Mouse (Mus musculus) T-helper 2 cell (primary cell): ENCODE measurements around the gene Rexo5.

Experiments used
- in situ Hi-C: fragments of 300-600 bp; cut with MboI, MseI; formaldehyde crosslinking; loops from one replicate; pipeline ENCODE4 v1.15.1; 2025; ENCODE audit warnings: high pct_unique_total_duplicates

Rexo5 gene

DNA sequence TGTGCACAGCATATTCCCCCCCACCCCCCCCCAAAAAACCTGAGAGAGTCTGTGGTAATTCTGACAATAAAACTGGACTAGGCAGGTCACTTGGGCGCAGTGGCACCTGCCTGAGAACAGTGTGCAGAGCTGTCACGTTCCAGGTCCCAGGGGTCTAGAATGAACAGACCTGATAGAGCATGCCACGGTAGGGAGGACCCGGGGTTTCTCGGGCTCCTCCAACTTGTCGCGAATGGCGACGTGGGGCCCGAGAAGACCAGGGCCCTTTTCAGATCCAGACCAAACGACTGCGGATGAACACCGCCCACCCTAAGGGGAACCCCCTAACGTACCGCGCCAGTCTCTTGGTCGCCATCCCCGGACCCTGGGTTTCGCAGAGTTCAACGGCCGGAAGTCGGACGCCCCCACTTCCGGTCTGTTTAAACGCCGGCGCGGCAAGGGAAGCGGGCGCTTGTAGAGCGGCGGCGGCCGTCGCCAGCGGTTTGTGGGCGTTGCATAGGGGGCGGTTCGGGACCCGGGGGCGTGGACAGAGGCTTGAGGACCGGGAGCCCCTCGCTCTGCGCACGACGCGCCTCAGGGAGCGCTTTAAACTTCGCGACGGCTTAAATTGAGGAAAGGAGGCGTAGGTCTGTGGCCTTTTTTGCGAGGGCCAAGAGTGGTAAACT is at the start of gene Rexo5, which contains the start of gene Eri2:
Rexo5 (plus strand) TSS at position 421 of the 665 bp plus-strand sequence.
Eri2 (minus strand) TSS at position 473 of the 665 bp plus-strand sequence.
- in situ Hi-C loops = no loop called here

DNA sequence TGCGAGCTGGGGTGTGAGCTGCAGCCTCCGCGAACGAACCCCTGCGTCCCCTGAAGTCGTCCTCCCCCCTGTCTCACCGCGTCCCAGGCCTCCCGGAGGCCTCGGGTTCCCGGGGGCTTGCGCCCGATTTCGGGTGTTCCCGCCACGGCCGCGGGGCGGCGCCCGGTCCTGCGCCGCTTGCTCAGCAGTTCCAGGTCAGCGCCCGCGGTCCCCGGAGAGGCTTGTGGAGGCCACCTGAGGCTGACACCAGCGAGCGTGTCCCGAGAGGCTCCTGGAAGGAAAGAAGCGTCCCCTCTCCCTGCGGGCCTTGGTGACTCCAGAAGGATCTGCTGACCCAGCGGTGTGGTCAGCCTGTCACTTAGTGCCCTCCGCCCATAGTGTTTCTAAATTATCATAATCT is 49.5 kb upstream of the Rexo5 start:
- in situ Hi-C loops = no loop called here

DNA sequence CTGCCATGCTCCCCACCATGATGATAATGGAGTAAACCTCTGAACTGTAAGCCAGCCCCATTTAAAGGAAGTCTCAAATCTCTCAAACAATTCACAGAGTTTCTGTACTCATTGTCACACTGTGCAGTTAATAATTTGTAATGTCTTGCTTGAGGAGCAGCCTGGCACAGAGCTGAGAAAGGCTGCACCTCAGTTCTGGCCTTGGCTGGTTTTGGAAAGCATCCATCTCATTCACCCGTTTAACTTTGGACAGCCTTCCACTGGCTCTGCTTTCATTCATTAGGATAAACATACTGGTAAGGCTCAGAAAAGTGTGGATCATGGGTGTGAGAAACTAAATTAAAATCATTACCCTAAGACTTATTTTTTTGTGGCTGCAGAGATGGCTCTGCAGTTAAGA is 47.9 kb upstream of the Rexo5 start:
- in situ Hi-C loops = no loop called here

DNA sequence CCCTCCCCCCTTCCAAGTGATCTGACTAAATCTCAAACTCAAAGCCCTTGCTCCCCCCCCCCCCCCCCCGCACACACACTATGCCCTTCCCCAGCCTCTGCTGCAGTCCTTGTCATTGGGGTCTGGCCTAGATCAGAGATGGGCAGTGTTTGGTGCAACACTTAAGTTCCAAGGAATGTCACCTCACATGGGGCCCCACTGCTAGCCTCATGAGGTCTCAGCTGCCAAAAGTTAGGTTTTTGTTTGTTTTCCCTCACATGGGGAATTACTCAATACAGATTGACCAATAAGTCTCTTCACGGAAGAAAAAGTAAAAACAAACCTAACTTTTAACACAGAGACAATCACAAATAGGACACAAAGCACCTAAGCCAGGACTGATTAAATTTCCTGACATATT is 45.0 kb upstream of the Rexo5 start:
- in situ Hi-C loops = no loop called here

DNA sequence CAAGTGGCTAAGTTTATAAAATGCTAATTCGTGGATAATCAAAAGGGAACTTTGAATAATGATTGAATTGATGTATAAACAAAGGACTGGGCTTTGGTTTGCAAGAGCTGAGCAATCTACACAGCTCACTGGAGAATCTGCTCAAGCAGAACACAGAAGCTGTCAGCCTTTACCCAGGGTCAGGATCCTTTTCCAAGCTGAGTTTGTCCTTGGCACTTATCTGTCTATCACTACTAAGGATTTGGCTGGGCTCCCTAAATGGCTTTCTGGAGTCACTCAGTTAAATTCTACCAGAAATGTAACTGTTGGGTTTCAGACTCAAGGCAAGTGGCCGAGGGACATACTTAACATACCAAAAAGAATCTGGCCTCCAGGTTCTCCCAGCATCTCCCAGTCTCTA is 43.9 kb upstream of the Rexo5 start:
- in situ Hi-C loops = no loop called here

DNA sequence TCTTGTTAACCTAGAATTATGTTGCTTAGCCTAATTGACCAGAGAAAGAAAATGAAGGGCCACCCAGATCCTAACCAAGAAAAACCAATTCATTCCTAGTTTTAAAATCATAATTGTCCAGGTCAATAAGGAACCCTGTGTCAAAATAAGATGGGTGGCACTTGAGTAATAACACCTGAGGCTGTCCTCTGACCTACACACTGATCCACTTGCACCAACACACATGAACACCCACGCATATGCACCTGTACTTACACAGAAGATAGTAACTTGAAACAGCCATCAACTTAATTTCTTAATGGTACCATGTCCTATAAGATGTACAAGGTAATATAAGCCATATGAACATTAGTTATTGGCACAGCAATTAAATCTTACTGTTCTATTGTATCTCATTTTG is 40.1 kb upstream of the Rexo5 start:
- in situ Hi-C loops = no loop called here

DNA sequence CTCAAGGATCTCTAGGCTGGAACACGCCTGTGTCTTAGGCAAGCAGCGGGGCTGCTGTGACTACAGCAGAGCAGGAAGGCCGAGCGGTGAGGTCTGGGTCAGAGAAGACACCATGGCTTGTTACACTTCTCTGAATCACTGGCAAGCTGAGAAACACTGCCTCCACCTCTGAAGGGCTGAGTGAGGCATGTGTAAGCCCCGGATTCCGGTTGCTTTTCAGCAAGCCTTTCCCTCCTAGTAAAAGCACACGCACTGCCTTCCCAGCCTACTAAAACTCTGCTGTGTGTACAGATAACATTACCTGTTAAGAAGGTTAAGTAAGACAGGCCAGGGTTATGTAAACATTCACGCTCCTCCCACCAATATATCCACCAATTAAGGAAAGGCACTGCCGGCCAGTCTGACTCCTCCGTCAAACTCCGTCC is 33.3 kb upstream of the Rexo5 start, which contains the start of gene Acsm3:
Acsm3 (plus strand) TSS at position 397 of the 425 bp plus-strand sequence.
- in situ Hi-C loops = no loop called here

DNA sequence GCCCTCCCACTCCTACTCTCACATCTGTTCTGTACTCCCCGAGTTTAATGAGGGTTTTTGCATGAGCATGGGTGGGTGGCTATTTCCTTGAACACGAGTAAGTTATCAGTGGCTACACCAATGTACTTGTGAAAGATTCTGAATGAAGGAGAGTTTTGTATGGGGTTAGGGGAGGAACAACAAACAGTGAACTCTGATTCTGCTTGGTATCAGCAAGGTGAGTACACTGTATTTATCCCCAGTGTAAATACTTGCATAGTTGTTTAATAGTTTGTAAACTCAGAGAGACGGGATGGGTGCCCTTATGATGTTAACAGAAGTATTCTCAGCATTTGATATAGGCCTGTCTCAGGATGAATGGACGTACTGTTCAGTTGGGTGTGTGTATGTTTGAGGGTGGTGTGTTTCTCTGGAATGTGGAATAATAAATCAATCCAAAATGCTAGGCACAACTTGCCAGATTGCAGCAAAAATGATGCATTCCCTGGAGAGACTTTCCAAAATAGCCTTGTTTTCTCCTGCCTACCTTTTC is 31.6 kb upstream of the Rexo5 start:
- in situ Hi-C loops = no loop called here

DNA sequence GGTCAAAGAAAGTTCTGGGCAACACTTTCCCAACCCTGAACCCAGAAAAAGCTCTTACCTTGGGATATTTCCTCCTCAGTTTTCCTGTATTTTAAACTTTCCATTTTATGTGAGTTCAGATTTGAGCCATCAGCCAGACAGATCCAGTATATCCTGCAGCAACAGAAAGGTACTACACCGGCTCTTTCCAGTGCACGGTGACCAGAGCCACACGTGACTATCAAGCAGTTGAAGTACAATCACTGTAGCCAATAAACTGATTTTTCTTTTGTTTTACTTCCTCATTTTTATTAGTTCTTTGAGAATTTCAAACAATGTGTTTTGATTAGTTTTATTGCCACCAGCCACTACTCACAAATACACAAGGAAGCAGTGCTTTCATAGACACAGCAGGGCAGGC is 29.4 kb upstream of the Rexo5 start:
- in situ Hi-C loops = no loop called here

DNA sequence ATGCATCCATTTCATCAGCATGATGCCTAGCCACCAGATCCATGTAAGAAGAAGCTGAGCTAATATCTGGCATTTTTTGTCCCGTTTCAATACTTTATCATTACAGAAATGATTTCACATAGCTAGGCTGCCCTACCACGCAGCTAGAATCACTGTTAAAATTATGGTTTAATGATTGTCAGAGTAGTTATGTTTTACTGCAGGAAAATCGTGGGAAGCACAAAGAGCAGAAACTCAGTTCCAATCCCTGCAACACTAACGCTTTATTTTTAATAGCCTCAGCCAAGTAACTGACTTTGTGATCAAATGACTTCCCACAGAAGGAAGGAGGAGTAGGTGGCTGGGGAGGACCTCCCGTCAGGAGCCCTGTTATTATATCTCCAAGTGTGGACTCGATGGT is 26.8 kb upstream of the Rexo5 start:
- in situ Hi-C loops = no loop called here

DNA sequence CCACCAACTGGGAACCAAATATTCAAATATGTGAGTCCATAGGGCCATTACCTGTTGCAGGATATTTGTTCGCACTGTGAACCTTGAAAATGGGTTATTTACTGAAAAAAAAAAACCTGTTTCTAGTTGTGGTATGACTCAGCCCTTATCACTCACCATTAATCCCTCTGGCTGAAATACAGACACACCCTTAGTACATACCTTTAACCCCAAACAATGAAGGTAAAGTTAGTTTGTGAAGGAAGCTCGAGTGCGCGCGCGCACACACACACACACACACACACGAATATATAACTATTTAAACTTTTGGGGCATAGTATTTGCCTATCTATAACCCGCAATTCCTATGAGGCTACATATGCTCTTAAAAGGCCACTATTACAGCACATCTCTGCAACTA is 23.9 kb upstream of the Rexo5 start:
- in situ Hi-C loops = no loop called here

DNA sequence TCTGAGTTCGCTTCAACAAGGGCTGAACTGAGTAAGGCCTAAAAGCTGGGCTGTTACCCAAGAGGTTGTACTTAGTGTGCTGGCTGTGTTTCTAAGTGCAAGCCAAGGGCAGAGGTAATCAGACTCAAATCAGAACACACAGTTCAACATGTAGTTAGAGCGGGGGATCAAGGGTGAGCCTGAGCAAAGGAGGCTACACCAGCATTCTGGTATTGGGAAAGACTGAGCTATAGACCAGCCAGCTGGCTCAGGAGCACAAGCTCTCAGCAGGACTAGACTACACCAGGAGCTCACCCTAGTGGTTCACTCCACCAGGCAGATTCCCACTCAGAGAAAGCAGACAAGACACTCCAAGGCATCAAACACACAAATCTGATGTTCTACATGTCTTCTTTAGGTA is 10.4 kb upstream of the Rexo5 start:
- in situ Hi-C loops = no loop called here

DNA sequence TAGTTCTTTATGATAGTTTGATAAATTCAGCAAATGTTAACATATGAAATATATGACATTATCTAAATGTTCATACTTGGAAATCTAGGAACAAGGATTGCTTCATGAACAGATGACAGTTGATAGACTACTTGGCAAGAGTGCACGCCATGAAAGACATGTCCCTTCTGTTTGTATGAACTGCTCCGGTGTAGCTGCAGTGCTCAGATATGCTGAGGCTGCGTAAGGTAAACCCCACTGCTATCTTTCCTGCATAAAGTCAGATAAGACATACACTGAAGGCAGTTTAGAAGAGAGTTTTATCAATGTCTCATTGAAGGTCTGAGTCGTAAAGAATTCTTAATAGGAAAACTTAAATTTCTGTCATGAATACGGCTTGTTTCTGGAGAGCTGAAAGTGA is 8.9 kb upstream of the Rexo5 start:
- in situ Hi-C loops = no loop called here

DNA sequence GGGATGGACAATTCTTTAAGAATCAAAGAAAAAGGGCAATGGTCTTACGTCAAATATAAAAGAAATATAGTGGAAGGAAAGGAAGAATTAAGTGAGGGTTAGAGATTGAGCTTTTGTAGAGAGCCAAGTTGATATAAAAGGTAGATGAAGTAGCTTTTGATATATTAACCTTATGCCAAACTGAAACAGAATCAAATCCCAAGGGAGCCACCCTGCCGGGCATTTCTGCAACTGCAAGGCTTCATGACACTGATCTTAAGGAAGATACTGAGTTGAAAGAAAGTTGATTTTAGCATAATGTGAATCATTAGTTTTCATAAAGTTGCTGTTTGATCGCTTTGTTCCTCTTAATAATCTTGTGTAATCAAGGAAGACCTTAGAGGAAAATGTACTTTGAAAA is 4.8 kb upstream of the Rexo5 start:
- in situ Hi-C loops = no loop called here

DNA sequence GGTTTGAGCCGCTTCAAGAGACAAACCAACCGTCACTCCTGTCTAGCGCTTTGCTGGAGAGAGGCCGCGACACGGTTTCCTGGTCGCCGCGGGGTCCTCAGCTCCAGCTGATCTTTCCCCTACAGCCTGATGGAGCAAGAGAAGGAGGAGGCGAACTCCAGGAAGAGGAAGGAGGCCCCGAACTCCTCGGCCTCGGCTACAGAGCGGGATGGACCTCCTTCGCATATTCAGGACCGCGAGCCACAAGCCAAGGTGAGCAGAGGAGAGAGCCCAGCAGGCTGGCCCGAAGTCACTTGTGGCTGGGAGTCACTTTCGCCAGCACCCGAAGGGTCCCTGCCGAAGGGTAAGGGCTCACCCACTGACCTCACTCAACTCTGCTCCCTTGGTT is 439 bp downstream of the Rexo5 start:
- in situ Hi-C loops = no loop called here

DNA sequence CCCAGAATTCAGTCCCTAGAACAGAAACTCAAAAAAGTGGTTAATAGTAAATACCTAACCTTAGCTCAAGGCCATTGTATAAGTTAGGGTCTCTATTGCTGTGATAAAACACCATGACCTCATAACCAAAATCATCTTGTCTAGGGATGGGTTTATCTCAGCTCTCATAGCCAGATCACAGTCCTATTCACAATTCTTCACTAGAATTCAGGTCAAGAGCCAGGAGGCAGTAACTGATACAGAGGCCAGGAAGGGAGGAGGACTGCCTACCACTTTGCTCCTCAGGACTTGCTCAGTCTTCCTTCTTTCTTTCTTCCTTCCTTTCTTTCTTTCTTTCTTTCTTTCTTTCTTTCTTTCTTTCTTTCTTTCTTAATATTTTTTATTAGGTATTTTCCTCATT is 1.5 kb downstream of the Rexo5 start:
- in situ Hi-C loops = no loop called here

DNA sequence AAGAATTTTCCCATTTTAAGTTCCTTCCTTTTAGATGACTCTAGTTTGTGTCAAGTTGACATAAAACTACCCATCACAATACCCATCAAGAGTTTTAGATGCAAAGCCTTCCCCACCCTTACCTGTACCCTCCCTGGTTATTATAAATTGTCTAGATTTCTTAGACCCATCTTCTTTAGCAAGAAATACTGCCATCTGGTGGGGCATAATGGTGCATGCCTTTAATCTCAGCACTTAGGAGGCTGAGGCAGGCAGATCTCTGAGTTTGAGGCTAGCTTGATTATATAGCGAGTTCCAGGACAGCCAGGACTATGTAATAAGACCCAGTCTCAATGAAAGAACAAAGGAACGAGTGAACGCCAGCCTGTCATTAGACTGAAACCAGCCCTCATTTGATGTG is 6.7 kb downstream of the Rexo5 start:
- in situ Hi-C loops = no loop called here

DNA sequence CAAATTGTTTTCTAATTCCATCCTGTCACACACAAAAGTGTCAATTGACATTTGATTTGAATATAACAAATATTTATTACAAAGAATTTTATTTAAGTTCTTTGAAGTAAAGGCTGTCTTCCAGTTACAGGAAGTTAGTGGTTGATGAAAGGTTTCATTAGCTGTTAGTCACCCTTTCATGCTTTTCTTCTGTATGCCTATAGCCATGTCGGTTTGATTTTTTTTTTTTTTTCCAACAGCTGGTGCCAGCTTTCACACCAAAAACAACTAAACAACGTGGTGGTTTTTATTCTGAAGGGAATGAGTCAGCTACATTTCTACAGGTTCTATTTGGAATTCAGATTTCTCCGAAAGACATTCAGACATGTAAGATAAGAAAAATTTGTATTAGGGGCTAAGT is 7.2 kb downstream of the Rexo5 start:
- in situ Hi-C loops = no loop called here

DNA sequence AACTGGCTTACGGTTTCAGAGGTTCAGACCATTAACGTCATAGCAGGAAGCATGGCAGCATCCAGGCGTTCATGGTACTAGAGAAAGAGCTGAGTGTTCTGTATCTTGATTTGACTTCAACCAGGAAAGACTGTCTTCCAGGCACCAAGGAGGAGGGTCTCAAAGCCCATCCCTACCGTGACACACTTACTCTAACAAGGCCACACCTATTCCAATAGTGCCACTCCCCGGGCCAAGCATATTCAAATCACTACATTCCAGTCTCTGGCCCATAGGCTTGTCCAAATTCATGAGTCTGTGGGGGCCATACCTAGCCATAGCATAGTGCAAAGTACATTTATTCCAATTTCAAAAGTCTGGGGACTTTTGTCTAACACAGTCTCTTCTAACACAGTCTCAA is 13.6 kb downstream of the Rexo5 start:
- in situ Hi-C loops = no loop called here

DNA sequence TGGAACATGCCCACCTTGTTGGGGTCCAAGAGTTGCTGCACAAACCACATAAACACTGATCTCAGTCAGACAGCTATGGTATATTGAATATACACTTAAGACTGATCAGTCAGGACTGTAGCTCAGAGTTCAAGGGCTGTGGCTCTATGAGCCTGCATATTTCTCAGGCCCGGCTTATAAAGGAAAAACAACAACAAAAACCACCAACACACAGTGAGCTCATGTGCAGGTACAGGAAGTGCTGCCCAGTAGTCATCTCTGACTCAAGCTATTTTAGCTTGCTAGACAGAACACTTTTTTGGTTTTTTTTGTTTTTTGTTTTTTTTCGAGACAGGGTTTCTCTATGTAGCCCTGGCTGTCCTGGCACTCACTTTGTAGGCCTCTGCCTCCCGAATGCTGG is 14.9 kb downstream of the Rexo5 start:
- in situ Hi-C loops = no loop called here

DNA sequence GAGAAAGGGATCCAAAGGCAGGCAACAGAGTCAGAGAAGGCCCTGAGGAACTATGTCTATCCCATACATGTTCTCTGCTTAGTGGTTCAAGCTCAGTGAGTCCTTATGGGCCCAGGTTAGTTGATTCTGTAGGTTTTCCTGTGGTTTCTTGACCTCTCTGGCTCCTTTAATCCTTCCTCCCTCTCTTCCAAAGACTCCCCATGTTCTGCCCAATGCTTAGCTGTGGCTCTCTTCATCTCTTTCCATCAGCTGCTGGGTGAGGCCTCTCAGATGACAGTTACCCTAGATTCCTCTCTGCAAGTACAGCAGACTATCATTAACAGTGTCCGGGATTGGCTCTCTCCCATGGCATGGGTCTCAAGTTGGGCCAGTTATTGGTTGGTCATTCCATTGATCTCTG is 41.6 kb downstream of the Rexo5 start:
- in situ Hi-C loops = no loop called here

DNA sequence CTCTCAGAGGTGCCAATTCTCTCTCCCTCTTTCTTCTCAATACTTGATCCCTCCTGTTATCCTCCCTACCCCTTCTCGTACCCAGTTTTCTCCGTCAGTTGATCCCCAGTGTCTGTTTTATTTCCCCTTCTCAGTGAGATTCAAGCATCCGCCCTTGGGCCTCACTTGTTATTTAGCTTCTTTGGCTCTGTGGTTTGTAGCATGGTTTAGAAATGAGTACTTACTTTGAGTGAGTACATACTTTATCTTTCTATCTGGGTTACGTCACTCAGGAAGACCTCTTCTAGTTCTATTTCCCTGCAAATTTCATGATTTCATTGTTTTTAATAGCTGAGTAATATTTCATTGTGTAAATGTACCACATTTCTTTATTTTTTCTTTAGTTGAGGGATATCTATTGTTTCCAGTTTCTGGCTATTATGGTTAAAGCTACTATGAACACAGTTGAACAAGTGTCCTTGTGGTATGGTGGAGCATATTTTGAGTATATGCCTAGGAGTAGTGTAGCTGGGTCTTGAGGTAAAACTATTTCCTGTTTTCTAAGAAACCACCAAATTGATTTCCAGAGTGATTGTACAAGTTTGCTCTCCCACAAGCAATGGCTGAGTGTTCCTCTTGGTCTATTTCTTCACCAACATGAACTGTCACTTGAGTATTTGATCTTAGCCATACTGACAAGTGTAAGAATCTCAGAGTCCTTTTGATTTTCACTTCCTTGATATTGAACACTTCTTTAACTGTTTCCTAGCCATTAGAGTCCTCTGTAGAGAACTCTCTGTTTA is 42.4 kb downstream of the Rexo5 start:
- in situ Hi-C loops = no loop called here
